Comparison of ENCODE assay signal across 19 mouse cellular contexts in genomic region chr2:27396656-27397440, GRCm38 (mm10). TPM values are rescaled to one million over a fixed set of nuclear protein-coding genes. Genes with fewer than 3 reads are reported as not detected.
A peak's percentile ranks its signal among the peaks of the same experiment; 100 is the strongest.
DNase-seq lines count a peak whose midpoint lies in the region; ATAC-seq and TF ChIP-seq lines count a peak whose summit lies in the region.
"Had no signal": no experiment of that assay in that cellular context is flagged by ENCODE, and none has a peak within 500 bp of the region (broad histone marks: within the 10 kb centered on the region; RNA-seq: fewer than 3 reads in every experiment).

No protein-coding gene starts in this region.

- 0 out of 2 replicates have a peak overlapping the region, but pooled peaks have one; percentile 23 for H3K27ac ChIP-seq in layer of hippocampus, adult 2 months
- peak overlapping the region; percentile 63 for H3K27ac ChIP-seq in forebrain, embryonic 15.5 days (replicated peaks)
- peak overlapping the region; percentile 66 for H3K27ac ChIP-seq in midbrain, embryonic 14.5 days (replicated peaks; ENCODE audit: low read depth, low read length)
- H3K27ac ChIP-seq: stomach, postnatal 0 days had no signal

- no peak for TF ChIP-seq CTCF in layer of hippocampus, adult 2 months (conservative IDR thresholded peaks at IDR 0.05)

- no peaks in the 10 kb centered on the region for H3K9me3 ChIP-seq in forebrain, embryonic 15.5 days
- no peaks in the 10 kb centered on the region for H3K9me3 ChIP-seq in midbrain, embryonic 14.5 days (ENCODE audit: control insufficient read depth, low read length)
- H3K9me3 ChIP-seq: heart, embryonic 12.5 days had no signal

- 55% methylated on average over 17 of the region's 17 CpGs for whole genome bisulfite sequencing in forebrain, embryonic 15.5 days
- WGBS in midbrain, embryonic 14.5 days: 49% methylated on average over 17 of the region's 17 CpGs

- H3K4me3 ChIP-seq in layer of hippocampus, adult 2 months: no peak overlapping the region
- H3K4me3 ChIP-seq in forebrain, embryonic 15.5 days: no peak overlapping the region
- no peak overlapping the region for H3K4me3 ChIP-seq in midbrain, embryonic 14.5 days (replicated peaks; ENCODE audit: low read depth, low read length)
- H3K4me3 ChIP-seq: heart, embryonic 12.5 days had no signal

- no peak overlapping the region for H3K9ac ChIP-seq in forebrain, embryonic 15.5 days (replicated peaks)
- no peak overlapping the region for H3K9ac ChIP-seq in midbrain, embryonic 14.5 days (replicated peaks; ENCODE audit: low read length)
- H3K9ac ChIP-seq: heart, embryonic 12.5 days had no signal

- peaks cover 37% of the 10 kb centered on the region for H3K4me1 ChIP-seq in forebrain, embryonic 15.5 days
- peaks cover 46% of the 10 kb centered on the region for H3K4me1 ChIP-seq in midbrain, embryonic 14.5 days (ENCODE audit: control insufficient read depth, insufficient read depth, low read length)

- DNase-seq in cerebellum, postnatal 10 days: peak; percentile 78 to 85
- DNase-seq in cerebellum, adult 18-20 months: no peak
- peak; percentile 49 to 63 for DNase-seq in layer of hippocampus, adult 2 months (ENCODE audit: low spot score in 2 of 2)
- DNase-seq in layer of hippocampus, postnatal 25 days (ENCODE audit: extremely low spot score in 1 of 2, low spot score in 1 of 2): no peak
- peak; percentile 56 for DNase-seq in midbrain, embryonic 14.5 days
- DNase-seq in lung, postnatal 36 days: no peak
- no peak for DNase-seq in retina, embryonic 14.5 days (ENCODE audit: low spot score)
- DNase-seq: adrenal gland, adult 8-10 months; cerebellum, adult 8-10 months; embryo, embryonic 11 days; kidney, adult 2 months; kidney, postnatal 4 days; right cerebral cortex, postnatal 14 days; thymus, postnatal 36 days had no signal

- no peak overlapping the region for H3K4me2 ChIP-seq in forebrain, embryonic 15.5 days (replicated peaks)
- H3K4me2 ChIP-seq in midbrain, embryonic 14.5 days (ENCODE audit: low read length): no peak overlapping the region
- H3K4me2 ChIP-seq: heart, embryonic 12.5 days; liver, embryonic 11.5 days had no signal

- no peaks in the 10 kb centered on the region for H3K27me3 ChIP-seq in forebrain, embryonic 15.5 days
- H3K27me3 ChIP-seq in midbrain, embryonic 14.5 days (ENCODE audit: control insufficient read depth, insufficient read depth, low read length): no peaks in the 10 kb centered on the region

- no peaks in the 10 kb centered on the region for H3K36me3 ChIP-seq in forebrain, embryonic 15.5 days
- no peaks in the 10 kb centered on the region for H3K36me3 ChIP-seq in midbrain, embryonic 14.5 days (ENCODE audit: control insufficient read depth, insufficient read depth, low read length)
- H3K36me3 ChIP-seq: heart, embryonic 12.5 days had no signal

- no peak for ATAC-seq in forebrain, embryonic 15.5 days (replicated peaks)
- ATAC-seq in midbrain, embryonic 14.5 days (ENCODE audit: low FRiP score, low TSS enrichment): no peak
- ATAC-seq: lung, postnatal 0 days had no signal

RNA-seq across cellular contexts. Expression of gene Vav2, which starts 30.0 kb away (rescaled TPM):
- 10 to 100 TPM; 10.9 to 11.0 TPM for total RNA-seq in layer of hippocampus, adult 2 months (2021)
- total RNA-seq in layer of hippocampus, postnatal 25 days (2021): 10 to 100 TPM; 12.5 to 12.8 TPM
- 12.6 and 13.9 TPM in 2 replicates for polyA plus RNA-seq in forebrain, embryonic 15.5 days (2015; fragmentation: Nextera tagmentation; extraction: Ambion mirVana)
- polyA plus RNA-seq in midbrain, embryonic 14.5 days (2014; fragmentation: Nextera tagmentation; extraction: Ambion mirVana): 14.1 and 16.4 TPM in 2 replicates

RNA-seq across cellular contexts. Expression of gene Brd3os, which starts 45.3 kb away (rescaled TPM):
- total RNA-seq in layer of hippocampus, adult 2 months (2021): 10 to 100 TPM; 23.6 to 24.5 TPM
- total RNA-seq in layer of hippocampus, postnatal 25 days (2021): 10 to 100 TPM; 24.5 to 25.4 TPM
- polyA plus RNA-seq in forebrain, embryonic 15.5 days (2015; fragmentation: Nextera tagmentation; extraction: Ambion mirVana): 30.6 and 31.5 TPM in 2 replicates
- 37.8 and 45.1 TPM in 2 replicates for polyA plus RNA-seq in midbrain, embryonic 14.5 days (2014; fragmentation: Nextera tagmentation; extraction: Ambion mirVana)

Comparison
In these comparisons a context has a peak if more than half of its experiments do, and no peak if none do; other contexts are left out.
1. DNase-seq: peak in cerebellum, postnatal 10 days (2 of 2), layer of hippocampus, adult 2 months (2 of 2) and midbrain, embryonic 14.5 days (single experiment); none in cerebellum, adult 18-20 months (0 of 2), layer of hippocampus, postnatal 25 days (0 of 2), lung, postnatal 36 days (single experiment) and retina, embryonic 14.5 days (single experiment).
2. Peak in every context shown above with its lines, with median percentiles within 50 percentile points of each other: H3K27ac ChIP-seq.